Mouse (Mus musculus) forebrain, embryonic 14.5 days (tissue): ENCODE results near the gene Per1. TPM values are rescaled to one million over a fixed set of nuclear protein-coding genes. Genes with fewer than 3 reads are reported as not detected.

ENCODE experiments used
- ATAC-seq: fragments of 200-750 bp; cut with Nextera tagmentation; 2 replicates; pipeline ENCODE4 v1.8.0; 2017; ENCODE audit warnings: mild to moderate bottlenecking, moderate library complexity
- DNase-seq: peaks from one replicate; pipeline ENCODE4 v3.0.0-alpha.2; 2015; ENCODE audit warnings: low spot score
- H3K27ac ChIP-seq: fragments of 300-500 bp; sonication (generic); 2 replicates; pipeline ENCODE4 v1.5.1; 2014; ENCODE audit warnings: low read depth, mild to moderate bottlenecking, control low read depth, low read length, moderate library complexity
- H3K27me3 ChIP-seq: fragments of 300-500 bp; sonication (generic); replicated peaks from 2 replicates; pipeline ENCODE4 v1.6.1; 2014; ENCODE audit warnings: low read length, control low read depth, mixed read lengths; ENCODE audit not compliant: control insufficient read depth, insufficient read depth
- H3K36me3 ChIP-seq: fragments of 300-500 bp; sonication (generic); 2 replicates; pipeline ENCODE4 v1.6.1; 2014; ENCODE audit warnings: low read length, control low read depth; ENCODE audit not compliant: control insufficient read depth, insufficient read depth
- H3K4me1 ChIP-seq: fragments of 300-500 bp; sonication (generic); 2 replicates; pipeline ENCODE4 v1.6.1; 2014; ENCODE audit warnings: antibody characterized with exemption, low read length, control low read depth; ENCODE audit not compliant: control insufficient read depth, insufficient read depth
- H3K4me2 ChIP-seq: fragments of 300-500 bp; sonication (generic); 2 replicates; pipeline ENCODE4 v1.6.1; 2014; ENCODE audit warnings: mild to moderate bottlenecking, control low read depth, low read length
- H3K4me3 ChIP-seq: fragments of 300-500 bp; sonication (generic); 2 replicates; pipeline ENCODE4 v1.5.1; 2014; ENCODE audit warnings: low read depth, low read length, control low read depth
- H3K9ac ChIP-seq: fragments of 300-500 bp; sonication (generic); 2 replicates; pipeline ENCODE4 v1.6.1; 2014; ENCODE audit warnings: mild to moderate bottlenecking, low read length, control low read depth, moderate library complexity
- H3K9me3 ChIP-seq: fragments of 300-500 bp; sonication (generic); replicated peaks from 2 replicates; pipeline ENCODE4 v1.6.1; 2016; ENCODE audit warnings: low read length, control low read depth, mixed read lengths; ENCODE audit not compliant: control insufficient read depth
- WGBS: fragments of 180-500 bp; shearing (Covaris S2); extraction: QIAGEN DNeasy Blood & Tissue Kit; methylation state at CpG from one replicate; pipeline ENCODE4 v1.1.7; 2014; 5-methylcytosine and 5-hydroxymethylcytosine counted together
- polyA plus RNA-seq: library from polyadenylated mRNA; unstranded; fragments of >200 nt; fragmentation: Nextera tagmentation; extraction: Ambion mirVana; gene quantifications from 2 replicates; pipeline ENCODE4 v1.2.1, GENCODE M21; 2014

The Per1 gene
- polyA plus RNA-seq, 1 experiment from 2014 or later, result 6.8 TPM

DNA sequence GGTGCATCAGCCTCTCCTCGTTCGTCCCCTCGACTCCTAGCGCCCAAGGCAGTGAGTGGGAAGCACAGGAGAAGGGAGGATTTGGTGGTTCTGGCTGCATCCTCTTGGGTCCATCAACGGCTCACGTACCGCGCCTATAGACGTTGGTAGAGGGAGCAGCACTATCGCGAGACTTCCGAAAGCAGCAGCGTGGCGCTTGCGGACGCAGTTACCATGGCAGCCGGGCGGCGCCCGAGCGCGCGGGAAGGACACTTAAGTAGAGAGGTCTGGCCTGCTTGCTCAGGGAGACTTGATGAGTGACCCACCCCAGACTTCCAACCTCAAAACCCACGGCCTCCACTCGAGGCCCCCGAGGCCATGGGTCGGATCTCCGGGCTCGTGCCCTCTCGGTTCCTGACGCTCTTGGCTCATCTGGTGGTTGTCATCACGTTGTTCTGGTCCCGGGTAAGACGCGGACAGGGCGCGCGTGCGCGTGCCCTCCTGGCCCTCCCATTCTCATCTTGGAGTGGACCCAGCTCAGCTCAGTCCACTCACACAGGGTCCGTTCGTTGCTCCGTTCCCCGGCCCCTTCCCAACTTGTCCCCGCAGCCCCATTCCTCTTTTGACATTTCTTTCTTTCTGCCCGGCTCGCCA is 24.3 kb upstream of the Per1 start, which contains the start of gene Tmem107:
TSS of gene Tmem107 (plus strand) at position 217 of the 633 bp plus-strand sequence.
- H3K9me3 ChIP-seq, result no peaks in the 10 kb centered on the region
- no peaks in the 10 kb centered on the region for H3K36me3 ChIP-seq
- H3K4me2 ChIP-seq, result peak within 1 kb of the TSS; percentile 77
- under 1% methylated on average over 40 of the region's 47 CpGs for WGBS
- H3K9ac ChIP-seq, result peak within 1 kb of the TSS; percentile 80
- ATAC-seq (peak; percentile 88), DNase-seq (peak; percentile 98)
- peaks cover 13% of the 10 kb centered on the region; the same call in 1 of the 2 replicates for H3K4me1 ChIP-seq
- H3K27ac ChIP-seq, result peak within 1 kb of the TSS; percentile 75
- peak within 1 kb of the TSS; percentile 48 for H3K4me3 ChIP-seq
- H3K27me3 ChIP-seq, result no peaks in the 10 kb centered on the region

DNA sequence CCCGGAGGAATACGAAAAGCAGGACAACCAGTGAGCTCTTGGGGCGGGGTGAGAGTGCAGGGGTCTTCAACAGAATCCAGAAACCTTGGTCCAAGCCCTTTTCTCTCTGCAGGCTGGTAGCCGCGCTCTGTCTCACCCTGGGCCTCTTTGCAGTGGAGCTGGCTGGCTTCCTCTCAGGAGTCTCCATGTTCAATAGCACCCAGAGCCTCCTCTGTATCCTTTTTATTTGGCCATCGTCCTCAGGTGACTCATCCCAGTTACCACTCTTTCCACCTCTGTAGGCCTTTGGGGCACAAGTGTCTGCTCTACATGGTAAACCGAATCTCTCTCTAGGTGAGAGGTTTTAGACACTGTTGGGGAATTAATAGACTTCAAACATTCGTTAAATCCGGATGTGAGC is 23.8 kb upstream of the Per1 start:
- Histone ChIP-seq H3K9ac (peak overlapping the region; percentile 80), H3K27me3 (no peaks in the 10 kb centered on the region), H3K4me3 (peak overlapping the region; percentile 48), H3K27ac (peak overlapping the region; percentile 75; the same call in 1 of the 2 replicates), H3K4me2 (peak overlapping the region; percentile 77), H3K9me3 (no peaks in the 10 kb centered on the region), H3K36me3 (no peaks in the 10 kb centered on the region), H3K4me1 (peaks cover 10% of the 10 kb centered on the region; the same call in 1 of the 2 replicates)
- 22% methylated on average over 9 of the region's 9 CpGs for WGBS
- no peak for DNase-seq
- no peak for ATAC-seq

DNA sequence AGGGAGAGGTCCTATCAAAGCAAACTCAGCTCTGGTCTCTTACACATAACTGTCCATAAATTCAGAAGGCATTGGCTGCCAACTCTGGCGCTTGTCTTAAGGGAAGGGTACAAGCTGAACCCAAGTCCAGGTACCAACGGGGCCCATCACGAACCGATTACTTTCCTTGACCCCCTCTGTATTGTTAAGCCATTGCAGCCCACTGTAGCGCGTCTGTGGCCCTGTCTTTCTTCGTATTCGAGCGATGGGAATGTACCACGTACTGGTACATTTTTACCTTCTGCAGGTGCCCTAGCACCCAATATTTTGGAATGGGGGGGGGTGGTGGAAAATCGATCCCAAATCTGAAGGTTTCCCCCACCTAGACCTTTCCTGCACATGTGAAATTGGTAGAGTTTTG is 22.8 kb upstream of the Per1 start:
- Histone ChIP-seq H3K4me3 (peak overlapping the region; percentile 29), H3K9me3 (no peaks in the 10 kb centered on the region), H3K36me3 (no peaks in the 10 kb centered on the region), H3K27ac (peak overlapping the region; percentile 93), H3K4me1 (peaks cover 6% of the 10 kb centered on the region; the same call in 1 of the 2 replicates), H3K27me3 (no peaks in the 10 kb centered on the region), H3K9ac (peak overlapping the region; percentile 69), H3K4me2 (peak overlapping the region; percentile 77)
- WGBS, result 79% methylated on average over 11 of the region's 11 CpGs
- ATAC-seq (no peak), DNase-seq (no peak)

DNA sequence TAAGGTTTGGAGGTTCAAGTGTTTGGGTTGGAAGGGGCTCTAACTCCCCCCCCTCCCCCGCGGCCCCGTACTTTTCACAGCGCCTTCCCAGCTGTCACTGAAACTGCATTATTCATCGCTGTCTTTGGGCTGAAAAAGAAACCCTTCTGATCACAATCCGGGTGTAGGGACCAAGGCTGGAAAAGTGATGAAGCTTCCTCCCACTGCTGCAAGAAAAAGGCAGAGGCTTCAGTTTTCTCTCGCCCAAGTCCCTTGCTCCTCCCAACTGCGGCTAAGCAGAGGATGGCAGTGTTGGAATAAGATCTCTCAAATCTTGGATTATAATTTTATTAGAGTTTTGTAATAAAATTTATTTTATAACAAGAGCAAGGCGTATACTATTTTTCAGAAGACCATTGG is 22.4 kb upstream of the Per1 start:
- Histone ChIP-seq H3K27ac (peak overlapping the region; percentile 93), H3K9me3 (no peaks in the 10 kb centered on the region), H3K4me2 (peak overlapping the region; percentile 77), H3K36me3 (no peaks in the 10 kb centered on the region), H3K9ac (peak overlapping the region; percentile 69), H3K27me3 (no peaks in the 10 kb centered on the region), H3K4me1 (peaks cover 6% of the 10 kb centered on the region; the same call in 1 of the 2 replicates), H3K4me3 (peak overlapping the region; percentile 29)
- 9% methylated on average over 9 of the region's 9 CpGs for WGBS
- no peak for DNase-seq
- ATAC-seq, result no peak

DNA sequence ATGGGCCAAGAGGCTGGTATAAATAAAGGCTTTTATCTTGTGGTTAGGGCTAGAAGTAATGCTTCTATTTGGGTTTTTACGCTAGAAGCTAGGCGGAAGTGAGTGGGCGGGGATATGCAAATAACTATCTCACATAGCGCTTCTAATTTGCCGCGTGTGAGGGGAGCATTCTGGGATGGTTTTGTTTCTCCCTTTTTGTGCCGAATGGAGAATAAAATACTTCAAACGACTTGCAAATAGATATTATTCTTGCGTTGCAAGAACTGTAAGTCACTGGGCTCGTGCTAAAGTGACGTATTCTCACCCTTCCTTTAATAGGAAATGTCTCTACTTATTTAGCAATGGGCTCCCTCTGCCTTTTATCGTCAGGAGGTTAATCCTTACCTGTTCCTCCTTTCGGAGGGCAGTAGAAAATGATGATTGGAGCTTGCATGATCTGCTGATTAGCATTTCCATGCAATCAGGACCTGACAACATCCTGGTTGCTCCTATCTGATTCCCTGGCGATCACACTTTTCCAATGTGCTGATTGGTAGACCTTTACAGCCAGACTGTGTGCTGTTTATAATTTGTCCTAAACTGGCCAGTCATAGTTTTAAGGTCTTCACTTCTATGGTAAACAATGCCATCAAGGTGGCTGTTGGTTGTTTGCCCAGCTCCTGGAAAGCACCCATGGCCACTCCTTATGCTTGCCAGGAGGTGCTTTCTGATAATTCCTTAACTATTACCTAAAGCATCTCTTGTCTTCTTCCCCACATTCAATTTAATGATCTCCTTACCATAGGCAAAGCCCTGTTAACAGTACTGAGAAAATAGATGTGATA is 21.7 kb upstream of the Per1 start:
- DNase-seq (peak; percentile 97), ATAC-seq (peak; percentile 79)
- WGBS, result under 1% methylated on average over 14 of the region's 14 CpGs
- H3K27ac ChIP-seq, result peak overlapping the region; percentile 93
- no peaks in the 10 kb centered on the region for H3K27me3 ChIP-seq
- peaks cover 6% of the 10 kb centered on the region; the same call in 1 of the 2 replicates for H3K4me1 ChIP-seq
- no peaks in the 10 kb centered on the region for H3K36me3 ChIP-seq
- no peaks in the 10 kb centered on the region for H3K9me3 ChIP-seq
- peak overlapping the region; percentile 29 for H3K4me3 ChIP-seq
- peak overlapping the region; percentile 77 for H3K4me2 ChIP-seq
- peak overlapping the region; percentile 69 for H3K9ac ChIP-seq

DNA sequence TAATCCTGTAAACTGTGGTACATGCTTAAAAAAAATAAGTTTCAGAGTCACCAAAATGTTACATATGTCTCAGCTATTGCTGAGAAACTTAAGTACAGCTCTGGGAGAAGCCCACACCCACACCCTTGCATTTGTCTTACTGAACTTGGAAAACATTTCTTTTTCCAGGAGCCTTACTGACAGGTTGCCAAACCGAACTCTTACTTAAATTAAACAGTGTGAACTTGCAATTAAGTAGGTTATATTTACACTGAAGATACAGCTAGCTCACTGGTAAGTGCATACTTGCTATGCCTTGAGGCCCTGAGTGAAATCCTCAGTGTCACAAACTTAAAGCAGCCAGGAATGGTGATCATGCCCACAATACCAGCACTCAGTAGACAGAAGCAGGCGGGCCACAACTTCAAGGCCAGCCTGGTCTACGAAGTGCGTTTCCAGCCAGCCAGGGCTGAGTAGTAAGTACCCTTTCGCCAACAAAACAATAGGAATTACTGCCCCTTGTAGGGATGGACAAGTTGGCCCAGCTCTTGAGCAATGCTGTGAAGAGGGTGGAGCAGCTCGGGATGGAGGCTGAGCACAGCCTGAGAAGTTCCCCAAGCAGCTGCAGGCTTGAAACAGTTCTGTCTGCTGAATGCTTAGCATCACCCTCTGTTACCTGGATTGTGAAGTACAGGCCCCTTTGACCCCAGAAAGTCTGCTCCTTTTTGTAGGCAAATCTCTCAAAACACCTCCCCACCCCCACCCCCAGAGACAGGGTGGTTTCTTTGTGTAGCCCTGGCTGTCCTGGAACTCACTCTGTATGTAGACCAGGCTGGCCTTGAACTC is 20.9 kb upstream of the Per1 start:
- Histone ChIP-seq H3K9me3 (no peaks in the 10 kb centered on the region), H3K36me3 (no peaks in the 10 kb centered on the region), H3K27me3 (no peaks in the 10 kb centered on the region), H3K27ac (no peak overlapping the region), H3K4me2 (no peak overlapping the region), H3K4me3 (no peak overlapping the region), H3K4me1 (peaks cover 6% of the 10 kb centered on the region; the same call in 1 of the 2 replicates), H3K9ac (no peak overlapping the region)
- ATAC-seq, result no peak
- no peak for DNase-seq
- 39% methylated on average over 6 of the region's 6 CpGs for WGBS

DNA sequence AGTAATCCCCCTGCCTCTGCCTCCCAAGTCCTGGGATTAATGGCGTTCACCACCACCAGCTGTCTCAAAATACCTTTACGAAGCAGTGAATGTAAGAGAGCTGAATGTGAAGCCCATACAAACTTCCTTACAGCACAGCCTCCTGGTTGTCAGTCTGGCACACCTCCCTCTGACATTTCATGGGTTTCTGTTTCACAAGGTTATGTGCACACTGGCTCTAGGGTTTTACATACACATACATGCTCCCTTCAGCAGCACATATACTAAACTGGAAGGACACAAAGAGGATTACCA is 20.3 kb upstream of the Per1 start:
- ATAC-seq (no peak), DNase-seq (no peak)
- WGBS, result 47% methylated on average over 2 of the region's 2 CpGs
- H3K4me2 ChIP-seq, result no peak overlapping the region
- no peaks in the 10 kb centered on the region for H3K27me3 ChIP-seq
- no peak overlapping the region for H3K4me3 ChIP-seq
- no peaks in the 10 kb centered on the region for H3K36me3 ChIP-seq
- peaks cover 6% of the 10 kb centered on the region; the same call in 1 of the 2 replicates for H3K4me1 ChIP-seq
- no peak overlapping the region for H3K9ac ChIP-seq
- H3K9me3 ChIP-seq, result no peaks in the 10 kb centered on the region
- H3K27ac ChIP-seq, result no peak overlapping the region

DNA sequence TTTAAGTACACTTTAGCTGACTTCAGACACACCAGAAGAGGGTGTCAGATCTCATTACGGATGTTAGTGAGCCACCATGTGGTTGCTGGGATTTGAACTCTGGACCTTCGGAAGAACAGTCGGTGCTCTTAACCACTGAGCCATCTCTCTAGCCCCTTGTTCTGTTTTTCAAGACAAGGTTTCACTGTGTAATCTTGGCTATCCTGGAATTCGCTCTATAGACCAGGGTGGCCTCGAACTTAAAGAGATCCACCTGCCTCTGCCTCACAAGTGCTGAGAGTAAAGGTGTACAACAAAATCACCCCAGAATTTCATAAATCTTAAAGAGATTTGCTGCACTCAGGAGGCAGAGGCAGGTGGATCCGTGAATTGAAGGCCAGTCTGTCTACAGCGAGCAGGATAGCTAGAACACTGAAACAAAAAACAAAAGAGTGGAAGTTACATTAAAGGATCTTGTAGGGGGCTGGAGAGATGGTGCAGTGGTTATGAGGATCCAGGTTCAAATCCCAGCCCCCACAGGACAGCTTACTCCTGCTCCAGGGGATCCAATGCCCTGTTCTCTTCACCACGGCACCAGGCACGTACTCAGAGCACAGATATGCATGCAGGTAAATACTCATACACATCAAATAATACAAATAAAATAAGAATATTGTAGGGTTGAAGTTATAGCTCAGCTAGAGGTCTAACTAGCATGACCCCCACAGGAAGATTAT is 19.1 kb upstream of the Per1 start:
- Histone ChIP-seq H3K9me3 (no peaks in the 10 kb centered on the region), H3K27me3 (no peaks in the 10 kb centered on the region), H3K4me1 (peaks cover 2% of the 10 kb centered on the region; the same call in 1 of the 2 replicates), H3K4me3 (no peak overlapping the region), H3K36me3 (no peaks in the 10 kb centered on the region), H3K9ac (no peak overlapping the region), H3K4me2 (no peak overlapping the region), H3K27ac (no peak overlapping the region)
- ATAC-seq (no peak), DNase-seq (no peak)
- WGBS, result 45% methylated on average over 8 of the region's 9 CpGs
